Mouse (Mus musculus) splenic B cell, adult 2 months (primary cell): Measurements from ENCODE around the gene Mamdc2.
A peak's percentile ranks its signal among the peaks of the same experiment; 100 is the strongest.

Experiments used
- DNase-seq: peaks from one replicate; pipeline ENCODE4 v3.0.0-alpha.2; 2011; ENCODE audit warnings: low read depth, low spot score
- H3K27me3 ChIP-seq: 2 replicates; pipeline ENCODE4 v1.6.1; 2012; ENCODE audit warnings: mild to moderate bottlenecking, low read length, moderate library complexity, mixed read lengths; ENCODE audit not compliant: control insufficient read depth, poor library complexity, insufficient read depth, severe bottlenecking
- H3K36me3 ChIP-seq: 2 replicates; pipeline ENCODE4 v1.6.1; 2012; ENCODE audit warnings: mild to moderate bottlenecking, low read length, moderate library complexity, mixed read lengths; ENCODE audit not compliant: control insufficient read depth, poor library complexity, insufficient read depth, severe bottlenecking

Mamdc2 gene

DNA sequence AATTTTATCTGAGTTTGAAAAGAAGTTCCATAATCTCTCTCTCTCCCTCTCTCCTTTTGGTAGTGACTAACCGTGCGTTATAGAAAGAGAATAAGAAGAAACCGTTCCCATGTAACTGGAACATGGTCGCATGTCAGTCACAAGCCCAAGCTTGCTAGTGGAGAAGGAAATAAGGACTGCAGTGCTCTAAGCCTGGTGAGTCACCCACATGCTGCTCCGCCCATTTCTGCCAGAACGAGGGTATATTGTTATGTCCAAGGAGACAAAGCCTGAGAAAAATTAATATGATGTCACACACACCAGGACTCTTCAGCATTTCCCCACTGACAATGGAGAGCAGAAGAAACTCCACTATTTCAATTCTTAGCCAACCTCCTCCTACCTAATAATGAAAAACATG, 93.5 kb downstream of the Mamdc2 start:
- no peaks in the 10 kb centered on the region for H3K36me3 ChIP-seq
- no peaks in the 10 kb centered on the region for H3K27me3 ChIP-seq
- DNase-seq = no peak

DNA sequence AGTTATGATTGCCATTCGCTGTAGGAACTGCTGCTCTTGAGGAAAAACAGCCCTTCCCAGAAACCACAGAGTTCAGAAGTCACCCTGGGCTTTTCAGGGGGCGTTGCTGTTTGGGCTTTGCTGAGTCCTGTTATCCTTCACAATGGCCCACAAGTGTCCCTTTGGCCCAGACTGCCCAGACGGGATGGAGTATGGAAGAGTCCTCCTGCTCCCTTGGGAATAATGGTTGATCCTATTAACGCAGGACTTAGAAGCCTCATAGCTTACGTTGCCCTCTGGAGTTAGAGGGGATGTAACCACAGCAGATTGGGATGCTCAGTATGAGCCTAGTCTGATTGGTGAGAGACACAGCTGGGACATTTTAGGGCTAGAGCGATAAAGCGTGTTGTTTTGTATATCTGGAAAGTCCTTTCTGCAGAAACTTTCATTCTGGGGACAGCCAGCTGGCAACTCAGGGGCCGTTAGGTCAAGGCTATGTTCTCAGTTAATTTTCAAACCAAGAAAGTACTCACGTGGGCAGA, 94.3 kb downstream of the Mamdc2 start:
- no peak for DNase-seq
- no peaks in the 10 kb centered on the region for H3K27me3 ChIP-seq

DNA sequence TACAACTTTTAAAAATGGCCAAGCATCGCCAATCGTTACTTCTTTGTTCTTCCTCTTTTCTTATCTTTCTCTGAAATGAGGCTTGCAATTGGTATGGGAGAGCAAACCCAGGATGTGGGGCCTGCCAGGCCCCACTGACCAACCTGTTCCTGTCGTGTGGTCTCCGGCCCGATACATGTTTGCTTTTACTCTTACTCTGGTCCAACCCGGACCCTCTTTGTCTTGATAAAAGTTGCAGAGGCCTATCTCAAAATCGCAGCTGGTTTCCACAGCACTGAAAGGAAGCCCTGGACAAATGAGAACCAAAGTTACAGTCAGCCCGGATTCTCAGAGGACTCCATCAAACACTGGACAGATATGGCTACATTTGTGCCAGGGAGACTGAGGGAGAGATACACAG, 95.1 kb downstream of the Mamdc2 start:
- Histone ChIP-seq H3K36me3 (no peaks in the 10 kb centered on the region), H3K27me3 (no peaks in the 10 kb centered on the region)
- no peak for DNase-seq

More for the DNA sequence above, 94.3 kb downstream of the Mamdc2 start:
- no peaks in the 10 kb centered on the region for H3K36me3 ChIP-seq

DNA sequence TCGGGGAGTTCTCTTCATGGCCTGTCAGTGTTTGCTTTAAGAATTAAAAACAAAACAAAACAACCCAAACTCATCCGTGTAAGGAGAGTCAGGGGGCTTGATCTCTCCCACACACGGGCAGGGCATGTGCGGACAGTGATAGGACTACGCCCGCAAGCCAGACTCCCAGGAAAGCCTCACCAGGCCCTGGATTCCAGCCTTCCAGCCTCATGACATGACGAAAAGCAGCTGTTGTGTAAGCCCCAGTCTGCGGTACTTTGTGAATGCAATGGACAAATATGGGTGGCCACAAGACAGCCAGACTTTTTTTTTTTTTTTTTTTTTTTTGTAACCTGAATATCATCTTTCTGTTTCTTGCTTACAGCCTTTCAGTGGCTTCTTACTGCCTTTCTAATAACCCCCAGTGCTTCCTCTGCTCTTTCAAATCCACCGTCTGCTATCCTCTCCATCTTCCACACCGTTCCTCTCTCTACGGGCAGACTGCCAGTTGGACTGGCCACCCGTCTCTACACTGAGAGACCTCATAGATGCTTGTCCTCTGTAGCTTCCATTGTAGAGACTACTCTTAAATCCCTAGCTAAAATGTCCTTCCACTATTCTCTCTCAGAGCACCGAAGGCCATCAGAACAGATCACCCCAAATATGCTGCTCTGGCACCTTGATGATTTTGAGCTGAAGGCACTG, 96.3 kb downstream of the Mamdc2 start:
- DNase-seq = no peak
- H3K27me3 ChIP-seq = no peaks in the 10 kb centered on the region
- no peaks in the 10 kb centered on the region for H3K36me3 ChIP-seq

DNA sequence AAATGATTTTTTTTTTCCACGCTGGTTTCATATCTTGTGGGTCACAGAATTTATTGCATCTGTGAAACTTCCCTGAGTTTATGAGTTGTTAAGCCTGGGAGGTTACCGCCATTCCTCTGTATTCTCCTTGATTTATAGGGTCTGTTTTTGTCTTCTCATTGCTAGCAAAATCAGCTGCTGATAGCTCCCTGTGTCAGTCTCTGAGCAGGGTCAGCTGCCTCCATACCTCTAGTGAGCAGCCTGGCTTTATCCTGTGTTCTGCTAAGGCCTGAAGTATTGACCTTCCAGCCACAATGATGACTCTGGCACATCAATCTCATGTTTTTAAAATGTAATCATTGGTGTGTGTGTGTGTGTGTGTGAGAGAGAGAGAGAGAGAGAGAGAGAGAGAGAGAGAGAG, 98.3 kb downstream of the Mamdc2 start:
- DNase-seq = no peak
- Histone ChIP-seq H3K27me3 (no peaks in the 10 kb centered on the region), H3K36me3 (no peaks in the 10 kb centered on the region)

DNA sequence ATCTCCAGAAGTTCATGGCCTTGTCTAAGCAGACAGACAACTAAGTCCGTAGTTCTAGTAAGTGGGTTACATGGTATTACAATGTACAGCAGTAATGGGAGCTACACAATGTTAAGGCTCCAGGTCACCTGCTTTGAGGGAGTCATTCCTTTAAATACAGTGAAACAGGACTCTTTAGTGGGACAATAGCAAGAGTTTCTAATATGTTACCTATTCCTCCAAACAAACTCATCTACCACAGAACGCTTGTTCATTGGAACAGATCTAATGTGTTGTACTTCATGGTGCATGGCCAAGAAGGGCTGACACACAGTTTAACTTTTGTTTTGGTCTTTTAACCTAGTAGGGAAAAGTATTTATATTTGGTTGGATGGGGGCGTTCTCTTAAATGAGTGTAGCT, 105.5 kb downstream of the Mamdc2 start:
- H3K27me3 ChIP-seq = no peaks in the 10 kb centered on the region
- DNase-seq = no peak
- no peaks in the 10 kb centered on the region for H3K36me3 ChIP-seq

DNA sequence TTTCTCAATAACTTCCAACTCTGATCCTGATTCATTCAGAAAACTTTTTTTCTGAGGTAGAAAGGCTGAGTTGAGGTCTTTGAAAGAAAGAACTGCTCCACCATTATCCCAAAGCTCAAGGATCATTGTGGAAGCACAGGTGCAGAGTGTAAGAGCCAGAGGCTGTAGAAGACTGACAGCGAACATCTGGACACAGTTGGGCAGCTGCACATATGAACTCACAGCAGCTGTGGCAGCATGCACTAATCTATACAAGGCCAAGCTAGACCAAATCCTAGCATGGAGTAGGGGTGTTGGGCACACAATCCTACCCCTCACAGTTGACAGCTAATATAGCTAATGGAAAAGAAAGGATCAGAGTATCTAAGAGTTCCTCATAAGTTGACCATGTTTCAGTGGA, 115.4 kb downstream of the Mamdc2 start:
- no peaks in the 10 kb centered on the region for H3K27me3 ChIP-seq
- DNase-seq = no peak
- no peaks in the 10 kb centered on the region for H3K36me3 ChIP-seq

DNA sequence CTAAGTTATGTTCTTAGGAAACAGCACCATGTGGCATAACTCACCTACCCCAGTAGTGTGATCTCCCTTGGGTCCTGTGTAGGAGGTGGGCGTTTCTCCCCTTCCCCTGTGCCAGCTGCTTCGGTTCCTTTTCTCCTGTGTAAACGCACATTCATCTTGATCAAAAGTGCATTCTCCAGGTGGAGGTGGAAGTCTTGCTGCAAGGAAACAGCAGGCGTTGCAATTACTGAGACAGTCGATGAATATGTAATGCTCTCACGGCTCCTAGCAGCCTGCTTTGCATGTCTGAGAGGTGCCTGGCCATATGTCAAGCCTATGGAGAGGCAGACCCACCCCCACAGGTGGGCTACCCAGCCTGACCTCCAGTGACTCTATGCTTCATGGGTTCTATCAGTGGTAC, 117.4 kb downstream of the Mamdc2 start:
- H3K36me3 ChIP-seq = no peaks in the 10 kb centered on the region
- H3K27me3 ChIP-seq = no peaks in the 10 kb centered on the region
- no peak for DNase-seq

DNA sequence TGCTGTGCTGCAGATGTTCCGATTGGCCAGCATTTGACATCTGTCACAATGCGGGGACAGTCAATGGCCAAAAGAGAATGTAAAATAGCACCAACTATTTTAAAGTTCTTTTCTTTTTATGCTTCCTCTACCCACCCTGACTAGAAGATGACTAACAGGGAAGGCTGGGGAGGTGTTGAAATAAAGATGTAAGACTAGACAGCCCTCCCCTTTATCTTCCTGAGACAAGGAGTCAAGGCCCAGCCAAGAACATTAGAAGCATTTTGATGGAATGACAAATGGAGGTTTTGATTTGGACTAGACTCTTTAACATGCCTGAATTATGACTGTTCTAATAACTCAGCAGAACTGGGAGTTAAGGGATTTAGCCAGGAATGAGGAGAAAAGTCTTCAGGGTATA, 118.9 kb downstream of the Mamdc2 start:
- no peaks in the 10 kb centered on the region for H3K27me3 ChIP-seq
- no peaks in the 10 kb centered on the region for H3K36me3 ChIP-seq
- no peak for DNase-seq

DNA sequence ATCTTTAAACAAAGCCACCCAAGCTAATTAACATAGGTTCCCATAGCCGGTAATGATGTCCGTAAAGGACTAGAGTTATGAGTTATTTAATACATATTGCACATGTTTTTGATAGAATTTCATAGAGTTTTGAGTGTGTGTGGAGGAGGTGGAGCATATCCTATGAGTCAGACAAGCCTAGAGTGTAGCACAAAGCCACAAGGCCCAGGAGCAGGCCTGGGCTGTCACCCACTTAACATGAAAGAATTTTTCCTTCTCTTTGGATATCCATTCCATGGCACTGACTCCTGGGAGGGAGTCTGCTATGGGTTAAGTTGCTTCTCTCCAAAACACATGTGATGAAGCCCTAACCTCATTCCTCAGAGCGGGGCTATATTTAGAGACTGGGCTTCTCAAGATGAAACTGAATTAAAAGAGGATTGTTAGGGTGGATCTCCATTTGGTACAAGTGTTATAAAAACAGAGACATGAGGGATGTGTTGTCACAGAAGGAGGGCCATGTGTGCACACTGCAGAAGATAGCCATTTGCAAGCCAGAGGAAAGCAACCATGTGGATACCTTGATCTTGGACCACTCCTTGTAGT, 121.1 kb downstream of the Mamdc2 start:
- Histone ChIP-seq H3K27me3 (no peaks in the 10 kb centered on the region), H3K36me3 (no peaks in the 10 kb centered on the region)
- no peak for DNase-seq

DNA sequence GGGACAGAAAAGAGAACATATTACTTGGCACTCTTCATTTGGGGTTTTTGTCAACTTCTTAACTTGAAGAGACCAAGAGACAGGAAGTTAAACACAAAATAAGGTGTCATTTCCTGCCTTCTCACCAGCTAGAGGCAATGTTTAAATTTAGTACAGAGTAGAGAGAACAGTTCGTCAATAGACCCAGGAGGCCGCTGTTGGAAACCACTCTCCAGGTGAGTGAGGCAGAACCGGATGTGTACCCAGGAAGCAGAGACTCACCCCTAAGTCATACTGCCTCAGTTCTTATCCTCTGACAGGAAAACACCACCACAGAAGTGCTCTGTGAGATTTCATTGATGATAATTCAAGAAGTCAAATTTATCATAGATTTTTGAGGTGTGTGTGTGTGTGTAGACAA, 125.1 kb downstream of the Mamdc2 start:
- DNase-seq = peak; percentile 85
- Histone ChIP-seq H3K27me3 (no peaks in the 10 kb centered on the region), H3K36me3 (no peaks in the 10 kb centered on the region)

DNA sequence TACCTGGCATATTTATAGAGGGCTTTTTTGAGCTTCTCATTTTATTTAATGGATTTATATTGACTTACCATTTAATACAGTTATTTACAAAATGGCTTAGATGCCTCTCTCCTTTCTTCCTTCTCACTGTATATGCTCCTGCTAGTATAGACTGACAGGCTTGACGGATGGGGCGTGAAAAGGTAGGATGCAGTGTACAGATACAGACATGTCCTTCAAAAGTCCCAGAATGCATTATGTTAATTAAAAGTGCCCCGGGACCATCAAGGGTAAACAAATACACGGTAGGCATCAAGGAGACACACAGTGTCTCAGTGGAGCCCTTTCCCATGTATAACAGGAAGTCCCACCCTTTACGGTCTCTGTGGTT, 130.3 kb downstream of the Mamdc2 start:
- H3K27me3 ChIP-seq = no peaks in the 10 kb centered on the region
- DNase-seq = no peak

DNA sequence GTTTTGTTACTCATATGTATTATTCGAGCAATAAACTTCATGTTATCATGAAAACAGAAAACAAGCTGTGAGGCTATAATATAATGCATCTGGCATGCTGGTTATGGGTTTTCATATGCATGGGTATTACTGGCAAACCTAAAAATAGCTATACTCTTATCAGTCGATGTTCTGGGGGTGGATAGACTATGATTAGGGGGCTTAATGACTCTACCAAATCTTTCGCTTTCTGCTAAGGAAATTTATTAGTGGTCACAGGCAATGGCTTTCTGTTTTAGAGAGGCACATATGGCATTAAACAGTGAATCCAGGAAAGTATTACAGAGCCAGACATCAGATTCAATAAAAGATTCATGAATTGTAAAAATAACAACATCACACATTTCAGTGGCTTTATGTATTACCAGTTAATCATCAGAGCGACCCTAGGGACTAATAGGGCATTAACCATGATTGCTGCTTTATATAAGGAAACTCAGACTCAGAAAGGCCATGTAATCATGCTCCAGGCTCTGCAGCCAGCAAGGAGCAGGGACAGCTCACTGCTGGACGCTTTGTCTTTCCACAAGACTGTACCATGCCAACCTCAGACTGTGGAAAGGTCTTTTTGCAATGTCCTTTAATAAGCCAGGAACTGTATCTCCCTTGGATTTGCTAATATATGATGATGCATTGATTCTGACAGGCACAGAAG, 130.8 kb downstream of the Mamdc2 start:
- no peak for DNase-seq

More for the DNA sequence above, 130.3 kb downstream of the Mamdc2 start:
- no peaks in the 10 kb centered on the region for H3K36me3 ChIP-seq

DNA sequence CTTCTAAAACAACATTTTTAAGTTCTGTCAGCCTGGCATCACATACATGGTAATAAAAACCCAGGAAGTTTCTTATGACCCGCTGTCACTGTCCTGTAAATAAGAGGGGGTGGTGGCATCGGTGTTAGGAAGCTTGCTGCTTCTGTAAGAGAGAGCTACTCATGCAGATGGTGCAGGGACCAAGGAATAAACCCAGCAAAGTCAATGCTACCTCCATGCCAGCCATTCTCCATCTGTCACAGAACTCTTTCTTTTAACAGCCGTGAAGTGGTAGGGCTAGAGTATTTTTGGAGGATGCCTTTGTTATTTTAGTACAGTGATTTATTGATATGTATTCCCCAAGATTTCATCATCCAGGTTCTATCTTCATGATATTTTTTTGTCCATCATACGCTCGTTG, 131.4 kb downstream of the Mamdc2 start:
- no peaks in the 10 kb centered on the region for H3K27me3 ChIP-seq
- no peaks in the 10 kb centered on the region for H3K36me3 ChIP-seq
- DNase-seq = no peak

More for the DNA sequence above, 130.8 kb downstream of the Mamdc2 start:
- Histone ChIP-seq H3K27me3 (no peaks in the 10 kb centered on the region), H3K36me3 (no peaks in the 10 kb centered on the region)

DNA sequence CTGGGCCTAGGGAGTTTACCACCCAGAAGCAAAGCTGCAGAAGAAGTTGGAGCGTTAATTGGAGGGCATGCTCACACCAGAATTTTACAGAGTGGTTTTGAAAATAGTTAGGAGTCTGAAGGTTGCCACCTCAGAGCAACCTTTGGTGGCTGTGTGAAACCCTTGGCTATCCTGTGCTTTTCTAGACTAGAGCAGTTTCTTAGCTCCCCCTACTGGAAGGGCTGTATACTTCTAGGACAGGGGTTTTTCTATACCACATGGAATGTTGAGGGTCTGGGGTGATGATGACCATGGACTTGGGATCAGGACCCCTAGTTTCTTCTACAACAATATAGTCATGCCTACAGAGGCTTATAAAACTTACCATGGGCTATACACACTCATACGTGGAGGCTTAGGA, 138.3 kb downstream of the Mamdc2 start:
- peak; percentile 27 for DNase-seq
- Histone ChIP-seq H3K36me3 (no peaks in the 10 kb centered on the region), H3K27me3 (no peaks in the 10 kb centered on the region)
